Mouse (Mus musculus): ENCODE results near the gene Milr1.

DNA sequence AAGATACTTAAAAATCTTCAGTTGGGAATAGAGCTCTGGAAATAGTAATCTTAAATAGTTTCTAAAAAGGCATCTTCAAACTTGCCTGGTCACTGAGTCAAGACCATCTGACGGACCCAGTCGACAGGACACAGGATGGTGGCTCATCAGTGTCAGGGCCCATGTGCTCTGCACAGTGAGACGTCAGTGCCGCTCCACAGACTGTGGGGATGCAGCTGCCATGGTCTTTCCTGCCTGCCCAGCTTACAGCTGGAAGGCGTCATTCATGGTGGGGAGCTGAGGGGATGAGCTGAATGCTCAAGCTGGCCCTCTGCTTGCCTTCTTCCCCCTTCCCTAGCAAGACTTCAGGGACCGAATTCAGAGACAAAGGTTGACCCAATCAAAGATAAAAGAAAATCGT lies 65.3 kb downstream of the Milr1 start:
- TF ChIP-seq CTCF (conservative IDR thresholded peaks at IDR 0.05; ENCODE audit: low read length) (no peak), NANOG (IDR thresholded peaks at IDR 0.05; ENCODE audit: borderline replicate concordance, low read length) (no peak)
